Mouse (Mus musculus) left cerebral cortex, adult 2 months (tissue): ENCODE data around the gene Zfp457. TPM values are rescaled to one million over a fixed set of nuclear protein-coding genes. Genes with fewer than 3 reads are reported as not detected.
"Not testable (repeated sequence)": the region's sequence is repeated elsewhere in the genome, so short reads cannot be mapped to it uniquely, and the experiment has no call there.

Source experiments
- DNase-seq, 2 experiments: peaks; one replicate each; pipeline ENCODE4 v3.0.0; 2021 to 2022; ENCODE audit warnings: low spot score in 2 of 2, mixed read lengths in 1 of 2; ENCODE audit errors: extremely low spot score in 1 of 2
- H3K27ac ChIP-seq: fragments of 200-600 bp; 2 replicates; pipeline ENCODE4 v1.8.1; 2022
- H3K4me3 ChIP-seq: fragments of 200-600 bp; 2 replicates; pipeline ENCODE4 v1.8.1; 2022
- CTCF ChIP-seq: fragments of 200-600 bp; IDR thresholded peaks from 2 replicates; pipeline ENCODE4 v1.8.1; 2022; ENCODE audit warnings: antibody characterized with exemption, mild to moderate bottlenecking, moderate library complexity
- intact Hi-C: fragments of 180-260 bp; cut with DNase I; formaldehyde crosslinking; loops from one replicate; pipeline ENCODE4 v1.15.1; 2025
- long read RNA-seq, 2 experiments: library from polyadenylated mRNA; stranded (forward); transcript quantifications; one replicate each; pipeline ENCODE4 v2.0.0; 2021; ENCODE audit warnings: borderline mapping rate in 2 of 2
- total RNA-seq, 2 experiments: library from RNA; stranded (reverse); gene quantifications; 2 replicates each; pipeline ENCODE4 v1.2.3; 2021

Zfp457 gene
- total RNA-seq, result 1 to 10 TPM; 4.2 to 4.9 TPM
- long read RNA-seq, experiment 1, result 0 reads
- long read RNA-seq, experiment 2, result 0 reads

GRCm38 (mm10) chr13:67305822-67306672 lies at the start of gene Zfp457:
Gene Zfp457 (minus strand): TSS chr13:67306485.
- Histone ChIP-seq H3K4me3 (peak within 1 kb of the TSS; percentile 93), H3K27ac (peak within 1 kb of the TSS; percentile 82)
- no peak; the same call in 1 of the 2 replicates for TF ChIP-seq CTCF
- peak; percentile 88 to 89 for DNase-seq
- intact Hi-C loops, result loop anchor here (1.0 to 5.0 kb wide), 8 partner anchors 27 to 247 kb away; partner anchors contain the start of genes Gm28044, Gm28557, Rsl1 and Zfp595

DNA sequence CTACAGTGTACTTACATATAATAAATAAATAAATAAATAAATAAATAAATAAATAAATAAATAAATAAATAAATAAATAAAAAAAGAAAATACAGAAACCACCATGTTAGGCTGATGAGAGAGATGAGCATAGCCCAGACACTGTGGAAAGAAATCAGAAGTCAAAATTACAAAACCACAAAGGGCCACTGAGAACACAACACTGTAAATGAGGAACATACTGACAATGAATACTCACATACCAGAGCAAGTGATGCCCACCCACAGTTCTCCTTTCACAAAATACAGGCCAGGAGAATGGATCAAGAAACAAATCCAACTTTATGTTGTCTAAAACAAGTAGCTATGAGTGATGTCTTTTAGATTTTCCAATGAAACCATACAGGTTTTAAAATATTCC lies 45.6 kb upstream of the Zfp457 start:
- Histone ChIP-seq H3K4me3 (no peak overlapping the region), H3K27ac (no peak overlapping the region)
- DNase-seq, result no peak
- intact Hi-C loops, result no loop called here
- TF ChIP-seq CTCF, result no peak

DNA sequence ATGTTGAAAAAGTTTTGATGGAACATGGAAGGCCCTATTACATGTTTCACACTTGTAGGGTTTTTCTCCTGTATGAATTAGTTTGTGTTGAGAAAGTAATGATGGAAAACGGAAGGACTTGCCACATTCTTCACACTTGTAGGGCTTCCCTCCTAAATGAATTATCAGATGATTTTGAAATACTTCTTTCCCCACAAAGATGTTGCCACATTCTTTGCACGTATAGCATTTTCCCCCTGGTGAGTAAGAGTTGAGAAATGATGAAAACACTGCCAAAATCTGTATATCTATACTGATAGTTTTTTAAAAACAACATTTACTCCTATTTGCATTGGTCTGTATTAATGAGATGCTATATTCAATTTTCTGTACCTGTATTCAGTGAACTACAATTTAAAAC lies 37.1 kb upstream of the Zfp457 start:
- DNase-seq, result no peak
- intact Hi-C loops, result no loop called here
- no peak overlapping the region for H3K27ac ChIP-seq
- no peak for TF ChIP-seq CTCF
- H3K4me3 ChIP-seq, result no peak overlapping the region

- Histone ChIP-seq H3K4me3 (peak overlapping the region; percentile 62), H3K27ac (peak overlapping the region; percentile 81)
- TF ChIP-seq CTCF, result no peak; the same call in 1 of the 2 replicates
- intact Hi-C loops, result loop anchor here (2.0 kb wide), 2 partner anchors 26 to 28 kb away; partner anchors contain the start of genes Gm28044, Zfp457 and Zfp953
- no peak for DNase-seq
These were observed 26.6 kb upstream of the Zfp457 start for GRCm38 (mm10) chr13:67332877-67333276.

DNA sequence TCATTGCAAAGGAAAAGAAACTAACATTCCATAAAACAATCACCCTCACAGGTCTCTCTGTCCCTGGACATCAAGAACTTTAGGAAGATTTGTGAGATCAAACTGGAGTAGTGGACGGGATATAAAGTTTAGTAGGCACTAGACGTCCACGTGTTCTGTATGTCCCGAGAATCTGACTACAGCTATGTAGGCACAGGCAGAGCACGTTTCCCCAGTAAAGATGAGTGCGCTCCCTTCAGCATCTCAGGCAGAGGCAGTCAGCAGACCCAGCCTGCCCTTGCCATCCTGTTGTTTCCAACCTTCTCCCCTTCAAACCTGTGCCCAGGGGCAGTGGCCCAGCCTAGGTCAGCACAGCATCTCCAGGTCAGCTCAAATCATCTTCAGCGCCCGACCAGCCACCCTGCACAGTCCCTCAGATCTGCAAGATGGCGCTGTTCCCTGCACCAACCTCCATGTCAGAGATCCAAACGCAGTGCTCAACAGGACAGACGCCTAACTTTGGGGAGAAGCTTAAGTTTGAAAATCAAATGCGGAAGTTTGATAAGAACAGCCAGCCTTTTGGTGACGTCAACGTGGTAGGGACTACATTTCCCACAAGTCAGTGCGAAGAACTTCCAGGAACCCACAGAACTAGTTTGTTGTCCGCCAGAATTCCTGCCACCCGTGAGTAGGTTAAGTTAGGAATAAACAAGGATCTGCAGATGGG lies 25.9 kb upstream of the Zfp457 start, which contains the start of gene Zfp595:
Zfp595 (minus strand) TSS at position 552 of the 706 bp plus-strand sequence.
- H3K27ac ChIP-seq, result peak within 1 kb of the TSS; percentile 81
- peak; percentile 52 for TF ChIP-seq CTCF
- intact Hi-C loops, result loop anchor here (2.0 kb wide), 2 partner anchors 25 to 29 kb away; partner anchors contain the start of genes Gm28044, Zfp457 and Zfp953

GRCm38 (mm10) chr13:67306718-67307117 lies 433 bp upstream of the Zfp457 start:
- intact Hi-C loops, result loop anchor here (1.0 to 5.0 kb wide), 8 partner anchors 26 to 246 kb away; partner anchors contain the start of genes Gm28044, Gm28557, Rsl1 and Zfp595
- TF ChIP-seq CTCF, result no peak
- no peak for DNase-seq
- peak overlapping the region; percentile 82 for H3K27ac ChIP-seq
- peak overlapping the region; percentile 93 for H3K4me3 ChIP-seq

More for the DNA sequence above, 25.9 kb upstream of the Zfp457 start, which contains the start of gene Zfp595:
- peak within 1 kb of the TSS; percentile 62 for H3K4me3 ChIP-seq
- peak; percentile 74 to 76 for DNase-seq

- H3K4me3 ChIP-seq, result no peak within 1 kb of the TSS
- intact Hi-C loops, result no loop called here
- DNase-seq, result peak; percentile 13 to 14
- H3K27ac ChIP-seq, result no peak within 1 kb of the TSS
- no peak for TF ChIP-seq CTCF
These were observed 28.0 kb downstream of the Zfp457 start, which contains the start of gene Zfp458 for GRCm38 (mm10) chr13:67278314-67278713. Gene Zfp458 (minus strand): TSS chr13:67278466.

DNA sequence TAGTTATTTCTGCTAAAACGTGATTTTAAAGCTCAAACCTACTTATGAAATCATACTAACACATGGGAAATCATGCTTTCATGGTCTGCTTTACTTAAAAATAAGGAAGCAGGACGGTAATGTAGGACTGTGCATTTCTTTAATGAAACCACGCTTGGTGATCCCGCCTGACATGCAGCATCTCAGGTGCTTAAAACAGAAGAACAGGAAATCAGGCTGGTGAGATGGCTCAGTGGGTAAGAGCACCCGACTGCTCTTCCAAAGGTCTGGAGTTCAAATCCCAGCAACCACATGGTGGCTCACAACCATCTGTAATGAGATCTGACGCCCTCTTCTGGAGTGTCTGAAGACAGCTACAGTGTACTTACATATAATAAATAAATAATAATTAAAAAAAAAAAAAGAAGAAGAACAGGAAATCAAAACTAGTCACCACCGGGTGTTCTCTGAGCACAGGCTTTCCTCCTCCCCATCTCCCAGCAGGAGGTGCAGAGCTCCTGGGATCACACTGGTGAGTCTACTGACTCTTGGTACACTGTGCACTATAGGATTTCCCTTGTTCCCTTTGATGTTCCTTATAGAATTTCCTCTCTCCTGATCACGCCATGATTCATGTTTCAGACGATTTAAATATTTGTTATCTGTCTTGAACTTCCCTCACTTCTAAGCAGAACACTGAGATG lies 36.8 kb downstream of the Zfp457 start:
- peak overlapping the region; percentile 70 for H3K27ac ChIP-seq
- DNase-seq, result not testable (repeated sequence)
- peak overlapping the region; percentile 81 for H3K4me3 ChIP-seq
- intact Hi-C loops, result loop anchor here (5.0 kb wide), 3 partner anchors 38 to 1298 kb away; partner anchors contain the start of genes Gm28557 and Zfp457

GRCm38 (mm10) chr13:67268568-67269369 lies 37.5 kb downstream of the Zfp457 start:
- intact Hi-C loops, result loop anchor here (5.0 kb wide), 3 partner anchors 39 to 1299 kb away; partner anchors contain the start of genes Gm28557 and Zfp457
- no peak for TF ChIP-seq CTCF
- H3K27ac ChIP-seq, result peak overlapping the region; percentile 70

More at GRCm38 (mm10) chr13:67268568-67269369, 37.5 kb downstream of the Zfp457 start:
- peak overlapping the region; percentile 81 for H3K4me3 ChIP-seq
- peak; percentile 66 to 75 for DNase-seq

Other genes starting within 250 kb of the Zfp457 start
- gene Zfp712, start 245.3 kb downstream of the Zfp457 start, total RNA-seq, result 1 to 10 TPM; 4.3 to 4.7 TPM
- gene Zfp708, start 208.5 kb downstream of the Zfp457 start, total RNA-seq, result 1 to 10 TPM; 2.2 to 2.4 TPM
- gene Gm28557, start 197.9 kb downstream of the Zfp457 start, total RNA-seq, result 1 to 10 TPM; 1.9 to 3.2 TPM
- under 1 TPM; 0.29 to 0.44 TPM for gene Rslcan18, start 190.2 kb downstream of the Zfp457 start, total RNA-seq
- 10 to 100 TPM in 1 of 2 experiments, 1 to 10 TPM in 1; 8.8 to 10.0 TPM for gene Zfp759, start 184.8 kb downstream of the Zfp457 start, total RNA-seq
- gene Rsl1, start 133.3 kb downstream of the Zfp457 start, total RNA-seq, result 1 to 10 TPM; 4.2 to 4.8 TPM
- 1 to 10 TPM; 2.9 to 3.5 TPM for gene Zfp455, start 112.0 kb downstream of the Zfp457 start, total RNA-seq
- gene Zfp458, start 28.0 kb downstream of the Zfp457 start, total RNA-seq, result 10 to 100 TPM; 19.0 to 22.1 TPM
- gene Zfp595, start 26.1 kb upstream of the Zfp457 start, total RNA-seq, result 1 to 10 TPM; 3.1 to 3.8 TPM
- gene Gm28044, start 54.1 kb upstream of the Zfp457 start, total RNA-seq, result 1 to 10 TPM in 1 of 2 experiments, under 1 TPM in 1; 0.81 to 1.8 TPM
- 1 to 10 TPM in 1 of 2 experiments, under 1 TPM in 1; 0.86 to 1.2 TPM for gene Zfp953, start 54.1 kb upstream of the Zfp457 start, total RNA-seq
- gene Gm28041, start 69.2 kb upstream of the Zfp457 start, total RNA-seq, result not detected
- under 1 TPM; 0.54 to 0.58 TPM for gene Zfp456, start 69.3 kb upstream of the Zfp457 start, total RNA-seq
- 1 to 10 TPM; 2.7 to 4.4 TPM for gene Zfp429, start 93.3 kb upstream of the Zfp457 start, total RNA-seq
- 1 to 10 TPM; 4.7 to 4.9 TPM for gene Zfp459, start 114.9 kb upstream of the Zfp457 start, total RNA-seq
- 10 to 100 TPM; 11.7 to 12.4 TPM for gene Zfp874a, start 145.1 kb upstream of the Zfp457 start, total RNA-seq
- 10 to 100 TPM; 15.5 to 17.6 TPM for gene Zfp874b, start 177.8 kb upstream of the Zfp457 start, total RNA-seq
- gene Zfp58, start 194.1 kb upstream of the Zfp457 start, total RNA-seq, result 1 to 10 TPM; 8.7 to 9.8 TPM
- gene Gm26965, start 219.7 kb upstream of the Zfp457 start, total RNA-seq, result under 1 TPM in 1 of 2 experiments, not detected in 1; 0.86 TPM
- 10 to 100 TPM; 19.8 to 22.9 TPM for gene Zfp87, start 219.7 kb upstream of the Zfp457 start, total RNA-seq
- 1 to 10 TPM; 9.4 to 9.7 TPM for gene Zfp748, start 247.3 kb upstream of the Zfp457 start, total RNA-seq